Mouse (Mus musculus): ENCODE measurements around the gene Hivep3.

Gene Hivep3

GRCm38 (mm10) chr4:120164316-120164715 lies 430.7 kb downstream of the Hivep3 start:
- DNase-seq: no peak

- no peak for DNase-seq
These were observed 434.2 kb downstream of the Hivep3 start for GRCm38 (mm10) chr4:120167778-120168177.

GRCm38 (mm10) chr4:120168346-120168745 lies 434.8 kb downstream of the Hivep3 start:
- DNase-seq: no peak

- DNase-seq: no peak
These were observed 436.9 kb downstream of the Hivep3 start for GRCm38 (mm10) chr4:120170387-120170936.

GRCm38 (mm10) chr4:120172050-120172684 lies 438.6 kb downstream of the Hivep3 start:
- no peak for DNase-seq

GRCm38 (mm10) chr4:120179123-120179522 lies 445.5 kb downstream of the Hivep3 start:
- DNase-seq: no peak

- no peak for DNase-seq
These were observed 447.0 kb downstream of the Hivep3 start for GRCm38 (mm10) chr4:120180535-120180934.

- no peak for DNase-seq
These were observed 450.9 kb downstream of the Hivep3 start for GRCm38 (mm10) chr4:120184374-120184991.

- DNase-seq: no peak
These were observed 452.9 kb downstream of the Hivep3 start for GRCm38 (mm10) chr4:120186441-120186840.

- DNase-seq: no peak
These were observed 453.4 kb downstream of the Hivep3 start for GRCm38 (mm10) chr4:120186934-120187333.

Data from cerebellum, adult 8-10 months (tissue).